Mouse (Mus musculus) hindbrain, embryonic 10.5 days (tissue): ENCODE measurements at regions not wholly inside any gene's neighbourhood (a gene's known extent, or its start where the extent isn't known, plus 50 kb on each side); places are given as distances from the start of the nearest gene placed in this dataset.

Experiments used
- DNase-seq: peaks from one replicate; pipeline ENCODE4 v3.0.0-alpha.2; 2017; ENCODE audit warnings: low spot score
- H3K27ac ChIP-seq: fragments of 300-500 bp; sonication (generic); 2 replicates; pipeline ENCODE4 v1.5.1; 2016; ENCODE audit warnings: mild to moderate bottlenecking, moderate library complexity
- H3K27me3 ChIP-seq: fragments of 300-500 bp; sonication (generic); 2 replicates; pipeline ENCODE4 v1.6.1; 2016; ENCODE audit warnings: mild to moderate bottlenecking; ENCODE audit not compliant: poor library complexity, insufficient read depth, severe bottlenecking
- H3K36me3 ChIP-seq: fragments of 300-500 bp; sonication (generic); 2 replicates; pipeline ENCODE4 v1.6.1; 2016; ENCODE audit warnings: mild to moderate bottlenecking, moderate library complexity
- H3K4me1 ChIP-seq: fragments of 300-500 bp; sonication (generic); replicated peaks from 2 replicates; pipeline ENCODE4 v1.6.1; 2016; ENCODE audit warnings: mild to moderate bottlenecking
- H3K4me3 ChIP-seq: fragments of 300-500 bp; sonication (generic); 2 replicates; pipeline ENCODE4 v1.5.1; 2016; ENCODE audit warnings: mild to moderate bottlenecking, moderate library complexity
- H3K9me3 ChIP-seq: fragments of 300-500 bp; sonication (generic); 2 replicates; pipeline ENCODE4 v1.6.1; 2016; ENCODE audit warnings: mild to moderate bottlenecking, moderate library complexity
- WGBS: fragments of 180-500 bp; shearing (Covaris S2); methylation state at CpG from one replicate; pipeline ENCODE4 v1.1.7; 2016; 5-methylcytosine and 5-hydroxymethylcytosine counted together

DNA sequence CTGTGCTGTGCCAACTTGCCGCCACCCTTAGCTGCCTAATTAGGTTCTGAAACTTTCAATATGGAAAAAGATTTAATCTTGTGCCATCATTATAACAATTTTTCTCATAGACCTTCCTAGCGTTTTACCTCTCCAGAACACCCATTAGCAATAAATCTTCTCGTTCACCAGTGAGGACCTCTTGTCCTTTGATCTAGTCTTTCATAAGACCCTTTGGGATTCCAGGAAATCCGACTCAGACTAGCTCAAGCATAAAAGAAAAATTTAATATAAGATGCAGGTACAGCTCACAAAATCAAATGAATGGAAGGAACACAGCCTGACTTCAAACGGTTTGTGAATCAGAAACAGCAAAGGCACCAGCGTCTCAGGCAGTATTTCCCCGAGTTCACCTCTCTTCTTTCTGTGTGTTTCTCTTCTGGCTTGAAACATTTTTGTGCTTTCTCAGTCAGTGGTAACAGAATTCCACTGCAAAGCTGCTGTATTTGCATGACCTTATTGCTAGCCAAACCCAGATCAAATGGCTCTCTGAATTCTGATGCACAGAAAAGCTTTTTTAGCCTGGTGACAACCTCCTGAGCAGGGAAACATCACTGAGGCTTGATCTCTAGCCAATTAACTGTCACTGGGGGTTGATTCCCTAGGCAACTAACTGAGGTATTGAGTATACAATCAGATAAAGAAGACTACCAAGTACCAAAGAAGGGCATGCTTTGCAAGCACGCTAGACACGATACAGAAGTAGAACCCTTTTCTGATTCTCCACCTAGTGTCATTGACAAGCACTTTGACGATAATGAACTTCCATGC is 539.8 kb downstream of the Cenpc1 start:
- Histone ChIP-seq H3K4me1 (no peaks in the 10 kb centered on the region), H3K27me3 (no peaks in the 10 kb centered on the region), H3K4me3 (no peak overlapping the region), H3K9me3 (no peaks in the 10 kb centered on the region), H3K36me3 (no peaks in the 10 kb centered on the region), H3K27ac (no peak overlapping the region)
- DNase-seq = no peak
- 87% methylated on average over 10 of the region's 10 CpGs for WGBS

DNA sequence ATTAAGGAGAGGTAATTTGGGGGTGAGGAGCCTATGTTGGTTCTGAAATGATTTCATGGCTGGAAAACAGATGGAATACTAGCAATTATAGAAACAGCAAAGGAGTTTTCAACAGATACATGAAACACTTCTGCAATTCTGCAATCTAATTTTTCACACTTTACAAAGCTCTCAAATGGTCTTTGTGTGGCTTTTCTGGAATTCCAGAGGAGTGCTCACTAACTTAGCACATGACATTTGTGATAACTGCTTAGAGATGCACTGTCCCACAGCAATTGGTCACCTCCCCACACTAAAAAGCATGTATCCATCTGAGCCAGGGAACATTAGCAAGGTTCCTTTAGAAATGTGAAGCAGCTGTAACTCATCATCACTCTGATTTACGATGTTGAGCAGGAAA is 560.1 kb downstream of the Cenpc1 start:
- no peak for DNase-seq
- Histone ChIP-seq H3K4me1 (no peaks in the 10 kb centered on the region), H3K9me3 (no peaks in the 10 kb centered on the region), H3K27me3 (no peaks in the 10 kb centered on the region), H3K36me3 (no peaks in the 10 kb centered on the region), H3K4me3 (no peak overlapping the region), H3K27ac (no peak overlapping the region)
- 94% methylated on average over 1 of the region's 1 CpGs for WGBS

DNA sequence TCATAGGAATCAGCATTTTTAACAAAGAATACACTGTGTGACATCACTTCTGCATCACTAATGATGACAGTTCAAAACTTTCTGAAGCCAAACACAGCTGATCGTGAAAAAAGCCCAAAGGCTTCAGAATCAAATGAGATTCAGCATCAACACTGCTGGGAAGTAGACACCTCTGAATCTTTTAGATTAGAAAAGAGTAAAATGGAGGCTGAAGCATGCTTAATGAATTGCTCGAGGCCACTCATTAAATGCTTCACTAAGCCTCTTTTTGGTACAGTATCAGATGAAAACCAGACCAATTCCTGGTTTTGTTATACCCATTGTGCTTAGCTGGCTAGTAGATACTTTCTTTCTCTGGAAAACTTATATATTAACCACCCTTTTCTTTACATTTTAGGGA is 568.1 kb downstream of the Cenpc1 start:
- Histone ChIP-seq H3K27ac (no peak overlapping the region), H3K27me3 (no peaks in the 10 kb centered on the region), H3K36me3 (no peaks in the 10 kb centered on the region), H3K9me3 (no peaks in the 10 kb centered on the region), H3K4me3 (no peak overlapping the region), H3K4me1 (no peaks in the 10 kb centered on the region)
- WGBS = 84% methylated on average over 2 of the region's 2 CpGs
- no peak for DNase-seq

DNA sequence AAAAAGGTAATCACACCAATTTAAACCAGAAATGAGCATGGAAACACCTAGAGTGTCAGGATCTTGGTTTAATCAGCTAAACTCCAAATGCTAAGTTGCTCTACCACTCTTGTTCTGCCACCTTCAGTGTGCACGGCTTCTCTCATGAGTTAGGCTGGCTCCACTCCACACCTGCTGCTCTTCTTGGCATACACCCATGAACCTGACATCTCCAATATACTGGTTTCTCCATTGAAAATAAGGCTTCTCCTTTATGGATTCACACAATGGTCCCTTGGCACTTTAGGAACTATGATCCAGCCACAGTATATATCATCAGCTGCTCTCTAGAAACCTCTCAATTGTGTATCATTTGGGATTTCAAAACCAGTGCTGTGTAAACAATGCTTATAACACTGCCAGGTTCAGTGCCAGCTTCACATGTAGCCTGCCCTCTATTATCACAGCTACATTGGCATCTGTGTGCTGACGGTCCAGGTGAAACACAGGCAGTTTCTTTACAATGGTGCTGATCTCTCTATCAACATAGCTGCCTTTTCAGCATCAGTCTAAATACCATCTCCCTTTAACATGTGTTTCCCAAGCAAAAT is 579.6 kb downstream of the Cenpc1 start:
- Histone ChIP-seq H3K27ac (no peak overlapping the region), H3K9me3 (no peaks in the 10 kb centered on the region), H3K4me1 (no peaks in the 10 kb centered on the region), H3K27me3 (no peaks in the 10 kb centered on the region), H3K36me3 (no peaks in the 10 kb centered on the region), H3K4me3 (no peak overlapping the region)
- no peak for DNase-seq
- 90% methylated on average over 2 of the region's 2 CpGs for WGBS

DNA sequence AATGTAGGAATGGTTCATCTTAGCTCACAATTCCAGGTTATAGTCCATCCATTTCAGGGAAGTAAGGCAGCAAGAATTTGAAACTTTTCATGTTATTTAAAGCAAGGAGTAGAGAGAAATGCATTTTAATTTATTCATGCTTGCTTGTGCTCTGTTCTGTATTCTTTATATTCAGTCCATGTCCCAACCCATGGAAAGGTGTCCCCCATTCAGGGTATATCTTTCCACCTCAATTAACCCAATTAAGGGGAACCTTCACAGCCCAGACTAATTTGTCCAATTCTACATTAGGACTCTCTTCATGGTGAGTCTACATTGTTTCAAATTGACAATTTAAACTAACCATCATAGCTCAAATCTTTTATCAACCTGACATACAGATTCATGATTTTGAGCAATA is 580.2 kb downstream of the Cenpc1 start:
- no peak for DNase-seq
- Histone ChIP-seq H3K4me1 (no peaks in the 10 kb centered on the region), H3K36me3 (no peaks in the 10 kb centered on the region), H3K9me3 (no peaks in the 10 kb centered on the region), H3K27ac (no peak overlapping the region), H3K4me3 (no peak overlapping the region), H3K27me3 (no peaks in the 10 kb centered on the region)

DNA sequence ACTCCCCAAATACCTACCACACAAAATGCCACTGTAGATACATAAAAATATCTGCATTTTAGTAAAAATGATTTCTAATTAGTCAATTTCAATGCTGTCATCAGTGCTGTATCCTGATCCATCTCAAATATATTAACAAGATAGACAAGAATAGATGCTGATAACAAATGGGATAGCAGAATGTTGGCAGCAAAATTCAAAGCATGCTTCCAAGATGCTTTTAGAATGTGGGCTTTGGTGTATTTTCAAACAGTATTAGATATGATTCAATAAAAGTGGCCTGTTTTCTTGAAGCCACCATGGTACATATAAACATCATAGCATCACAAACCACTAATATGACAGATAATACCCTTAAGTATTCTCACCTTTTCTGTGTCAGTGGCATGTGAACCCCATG is 597.6 kb downstream of the Cenpc1 start:
- no peak overlapping the region for H3K4me3 ChIP-seq
- DNase-seq = no peak
- no peaks in the 10 kb centered on the region for H3K36me3 ChIP-seq
- no peaks in the 10 kb centered on the region for H3K27me3 ChIP-seq
- H3K9me3 ChIP-seq = no peaks in the 10 kb centered on the region
- no peaks in the 10 kb centered on the region for H3K4me1 ChIP-seq
- no peak overlapping the region for H3K27ac ChIP-seq

DNA sequence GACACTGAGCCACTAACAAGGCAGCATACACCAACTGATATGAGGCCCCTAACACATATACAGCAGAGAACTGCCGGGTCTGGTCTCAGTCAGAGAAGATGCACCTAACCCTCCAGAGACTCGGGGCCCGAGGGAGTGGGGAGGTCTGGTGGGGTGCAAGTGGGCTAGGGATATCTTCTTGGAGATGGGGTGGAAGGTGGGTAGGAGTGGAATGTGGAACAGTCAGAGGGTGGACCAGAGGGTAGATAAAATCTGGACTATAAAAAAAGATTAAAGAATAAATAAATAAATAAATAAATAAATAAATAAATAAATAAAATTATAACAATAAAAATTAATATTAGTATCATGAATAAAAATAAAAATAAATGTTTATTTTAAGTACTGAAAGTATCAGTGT is 598.2 kb downstream of the Cenpc1 start:
- H3K27ac ChIP-seq = no peak overlapping the region
- H3K4me1 ChIP-seq = no peaks in the 10 kb centered on the region
- no peaks in the 10 kb centered on the region for H3K27me3 ChIP-seq
- WGBS = 90% methylated on average over 3 of the region's 3 CpGs
- no peaks in the 10 kb centered on the region for H3K9me3 ChIP-seq
- DNase-seq = no peak
- H3K36me3 ChIP-seq = no peaks in the 10 kb centered on the region
- no peak overlapping the region for H3K4me3 ChIP-seq
